Mouse (Mus musculus) kidney, adult 2 months (tissue): ENCODE results near the gene Wdr35. TPM values are rescaled to one million over a fixed set of nuclear protein-coding genes. Genes with fewer than 3 reads are reported as not detected.

Experiments used
- DNase-seq: peaks from one replicate; pipeline ENCODE4 v3.0.0; 2021
- H3K27ac ChIP-seq: fragments of 200-500 bp; 2 replicates; pipeline ENCODE4 v1.5.1; 2012; ENCODE audit warnings: low read depth, low read length, control low read depth, inconsistent platforms; ENCODE audit not compliant: insufficient read depth
- H3K27me3 ChIP-seq: fragments of 200-500 bp; replicated peaks from 2 replicates; pipeline ENCODE4 v1.6.1; 2012; ENCODE audit warnings: mild to moderate bottlenecking, moderate library complexity, low read length, inconsistent platforms; ENCODE audit not compliant: control insufficient read depth, insufficient read depth
- H3K36me3 ChIP-seq: fragments of 200-500 bp; 2 replicates; pipeline ENCODE4 v1.6.1; 2012; ENCODE audit warnings: mild to moderate bottlenecking, moderate library complexity, low read length, inconsistent platforms; ENCODE audit not compliant: control insufficient read depth, insufficient read depth
- H3K4me1 ChIP-seq: fragments of 200-500 bp; 2 replicates; pipeline ENCODE4 v1.6.1; 2011; ENCODE audit warnings: low read length; ENCODE audit not compliant: control insufficient read depth, insufficient read depth
- H3K4me3 ChIP-seq: fragments of 200-500 bp; 2 replicates; pipeline ENCODE4 v1.5.1; 2011; ENCODE audit warnings: mild to moderate bottlenecking, low read depth, low read length, control low read depth; ENCODE audit not compliant: insufficient read depth
- CTCF ChIP-seq: fragments of 200-500 bp; conservative IDR thresholded peaks from 2 replicates; pipeline ENCODE4 v1.5.1; 2011; ENCODE audit warnings: low read depth, mild to moderate bottlenecking, control low read depth, low read length, moderate library complexity, mixed read lengths; ENCODE audit not compliant: insufficient read depth, insufficient read length
- POLR2A ChIP-seq: fragments of 200-500 bp; IDR thresholded peaks from one replicate; pipeline ENCODE4 v1.6.1; 2011; ENCODE audit warnings: low read depth, low read length, control low read depth
- WGBS: fragments of 180-500 bp; shearing (Covaris S2); methylation state at CpG from one replicate; pipeline ENCODE4 v1.1.7; 2018; 5-methylcytosine and 5-hydroxymethylcytosine counted together
- polyA plus RNA-seq: library from polyadenylated mRNA; depleted of rRNA; stranded (reverse); fragments of >200 nt; gene quantifications from 2 replicates; pipeline ENCODE4 v1.2.3, GENCODE M21; 2012

Gene Wdr35
- polyA plus RNA-seq, 1 experiment = 6.0 TPM

- Histone ChIP-seq H3K27ac (no peak overlapping the region), H3K36me3 (no peaks in the 10 kb centered on the region), H3K27me3 (no peaks in the 10 kb centered on the region), H3K4me3 (no peak overlapping the region), H3K4me1 (no peaks in the 10 kb centered on the region)
- DNase-seq = no peak
- 91% methylated on average over 9 of the region's 9 CpGs for WGBS
- no peak for TF ChIP-seq POLR2A
- TF ChIP-seq CTCF = no peak
Observed at GRCm38 (mm10) chr12:9036409-9036808, 62.7 kb downstream of the Wdr35 start.

GRCm38 (mm10) chr12:9040177-9040576, 66.5 kb downstream of the Wdr35 start:
- H3K27me3 ChIP-seq = no peaks in the 10 kb centered on the region
- WGBS = 92% methylated on average over 5 of the region's 5 CpGs
- TF ChIP-seq POLR2A (no peak), CTCF (no peak)

GRCm38 (mm10) chr12:9040686-9041085, 67.0 kb downstream of the Wdr35 start:
- no peak for TF ChIP-seq CTCF
- TF ChIP-seq POLR2A = no peak
- no peak overlapping the region for H3K27ac ChIP-seq
- no peaks in the 10 kb centered on the region for H3K36me3 ChIP-seq
- H3K4me1 ChIP-seq = no peaks in the 10 kb centered on the region
- no peak overlapping the region for H3K4me3 ChIP-seq
- 73% methylated on average over 7 of the region's 7 CpGs for WGBS
- no peaks in the 10 kb centered on the region for H3K27me3 ChIP-seq
- DNase-seq = no peak

More at GRCm38 (mm10) chr12:9040177-9040576, 66.5 kb downstream of the Wdr35 start:
- Histone ChIP-seq H3K4me1 (no peaks in the 10 kb centered on the region), H3K4me3 (no peak overlapping the region), H3K27ac (no peak overlapping the region), H3K36me3 (no peaks in the 10 kb centered on the region)
- DNase-seq = no peak

GRCm38 (mm10) chr12:9042316-9042715, 68.6 kb downstream of the Wdr35 start:
- Histone ChIP-seq H3K4me1 (no peaks in the 10 kb centered on the region), H3K4me3 (no peak overlapping the region), H3K27me3 (no peaks in the 10 kb centered on the region), H3K36me3 (no peaks in the 10 kb centered on the region), H3K27ac (no peak overlapping the region)
- TF ChIP-seq CTCF = no peak
- no peak for TF ChIP-seq POLR2A
- no peak for DNase-seq
- 85% methylated on average over 5 of the region's 5 CpGs for WGBS

GRCm38 (mm10) chr12:9042759-9043158, 69.1 kb downstream of the Wdr35 start:
- 98% methylated on average over 3 of the region's 3 CpGs for WGBS
- no peak for TF ChIP-seq POLR2A
- no peak for TF ChIP-seq CTCF
- Histone ChIP-seq H3K4me1 (no peaks in the 10 kb centered on the region), H3K4me3 (no peak overlapping the region), H3K27ac (no peak overlapping the region), H3K36me3 (no peaks in the 10 kb centered on the region), H3K27me3 (no peaks in the 10 kb centered on the region)
- DNase-seq = no peak

- TF ChIP-seq CTCF (no peak), POLR2A (no peak)
- Histone ChIP-seq H3K27ac (no peak overlapping the region), H3K36me3 (no peaks in the 10 kb centered on the region), H3K27me3 (no peaks in the 10 kb centered on the region), H3K4me3 (no peak overlapping the region), H3K4me1 (no peaks in the 10 kb centered on the region)
- 91% methylated on average over 7 of the region's 7 CpGs for WGBS
- DNase-seq = no peak
Observed at GRCm38 (mm10) chr12:9044666-9045065, 71.0 kb downstream of the Wdr35 start.

GRCm38 (mm10) chr12:9046674-9047073, 73.0 kb downstream of the Wdr35 start:
- WGBS = 87% methylated on average over 4 of the region's 4 CpGs
- H3K27me3 ChIP-seq = no peaks in the 10 kb centered on the region
- H3K4me1 ChIP-seq = no peaks in the 10 kb centered on the region
- no peak for DNase-seq
- TF ChIP-seq POLR2A = no peak
- TF ChIP-seq CTCF = no peak
- no peak overlapping the region for H3K4me3 ChIP-seq
- H3K36me3 ChIP-seq = no peaks in the 10 kb centered on the region
- no peak overlapping the region for H3K27ac ChIP-seq

- no peak overlapping the region for H3K4me3 ChIP-seq
- H3K27me3 ChIP-seq = no peaks in the 10 kb centered on the region
- no peaks in the 10 kb centered on the region for H3K4me1 ChIP-seq
- no peak for DNase-seq
- no peak overlapping the region for H3K27ac ChIP-seq
- H3K36me3 ChIP-seq = no peaks in the 10 kb centered on the region
- no peak for TF ChIP-seq POLR2A
- TF ChIP-seq CTCF = no peak
- WGBS = 67% methylated on average over 8 of the region's 8 CpGs
Observed at GRCm38 (mm10) chr12:9048090-9048489, 74.4 kb downstream of the Wdr35 start.
